Mouse (Mus musculus): ENCODE results near the gene Ric1. TPM values are rescaled to one million over a fixed set of nuclear protein-coding genes. Genes with fewer than 3 reads are reported as not detected.

Ric1 gene
- total and polyA plus RNA-seq, 3 experiments, result 41.0 to 77.2 (median 54.2) TPM

GRCm38 (mm10) chr19:29612102-29612501, 90.0 kb downstream of the Ric1 start (continued):
- no peak for TF ChIP-seq NELFE (IDR thresholded peaks at IDR 0.05; ENCODE audit: low read depth, low read length)
- TF ChIP-seq POLR2A (IDR thresholded peaks at IDR 0.05; ENCODE audit: control insufficient read depth in 1 of 2, insufficient read depth in 1 of 2, low read depth in 1 of 2, low read length in 2 of 2, poor library complexity in 1 of 2), result 0 out of 4 replicates have a peak, but pooled peaks of 1 of the 2 experiments have one; percentile 21
- no peak for TF ChIP-seq POLR2AphosphoS2 (IDR thresholded peaks at IDR 0.05; ENCODE audit: low read length)
- no peak for TF ChIP-seq POLR2AphosphoS5 (IDR thresholded peaks at IDR 0.05; ENCODE audit: borderline replicate concordance, low read depth, low read length)
- no peak; the same call in 1 of the 2 replicates for TF ChIP-seq SIN3A (IDR thresholded peaks at IDR 0.05; ENCODE audit: low read length)
- TF ChIP-seq NRF1 (IDR thresholded peaks at IDR 0.05; ENCODE audit: insufficient read depth, low read depth, low read length, poor library complexity, severe bottlenecking), result no peak
- no peak for TF ChIP-seq USF1 (IDR thresholded peaks at IDR 0.05; ENCODE audit: low read depth, low read length)
- TF ChIP-seq TAL1 (IDR thresholded peaks at IDR 0.05; ENCODE audit: low read length), result no peak
- no peak for TF ChIP-seq RAD21 (IDR thresholded peaks at IDR 0.05; ENCODE audit: low read depth, low read length)
- peak; percentile 83; the same call in 1 of the 2 replicates for TF ChIP-seq MYC (IDR thresholded peaks at IDR 0.05; ENCODE audit: low read depth, low read length)
- TF ChIP-seq ELF1 (IDR thresholded peaks at IDR 0.05; ENCODE audit: low read depth, low read length), result no peak
- TF ChIP-seq SMC3 (IDR thresholded peaks at IDR 0.05; ENCODE audit: low read depth, low read length), result no peak
- peak; percentile 93 for TF ChIP-seq MXI1 (IDR thresholded peaks at IDR 0.05; ENCODE audit: low read depth, low read length)
- no peak for TF ChIP-seq TCF12 (IDR thresholded peaks at IDR 0.05; ENCODE audit: low read depth, low read length)
- no peak for TF ChIP-seq GATA1 (IDR thresholded peaks at IDR 0.05; ENCODE audit: low read depth, low read length)
- no peak for TF ChIP-seq CHD1 (IDR thresholded peaks at IDR 0.05; ENCODE audit: low read depth, low read length)
- TF ChIP-seq RCOR1 (IDR thresholded peaks at IDR 0.05; ENCODE audit: low read depth, low read length), result no peak

- Histone ChIP-seq H3K36me3 (ENCODE audit: control insufficient read depth in 1 of 2, insufficient read depth in 2 of 2, low read length in 2 of 2) (peaks cover 18 to 41% of the 10 kb centered on the region in 2 experiments), H3K27ac (ENCODE audit: control insufficient read depth, low read depth, low read length) (no peak overlapping the region), H3K79me2 (ENCODE audit: control insufficient read depth, insufficient read depth, low read length, poor library complexity) (peaks cover 3% of the 10 kb centered on the region), H3K4me1 (ENCODE audit: control insufficient read depth in 1 of 2, insufficient read depth in 2 of 2, low read length in 2 of 2) (peaks cover 2 to 13% of the 10 kb centered on the region in 2 experiments; a peak in 3 of 4 replicates), H3K9ac (ENCODE audit: control insufficient read depth, low read depth, low read length, poor library complexity, severe bottlenecking) (no peak overlapping the region), H3K9me3 (replicated peaks; ENCODE audit: insufficient read depth, low read length) (no peaks in the 10 kb centered on the region), H3K27me3 (ENCODE audit: control insufficient read depth in 1 of 2, insufficient read depth in 2 of 2, low read length in 2 of 2) (no peaks in the 10 kb centered on the region), H3K4me3 (ENCODE audit: control insufficient read depth in 1 of 2, insufficient read depth in 1 of 2, low read depth in 2 of 2, low read length in 2 of 2) (no peak overlapping the region)
- DNase-seq (ENCODE audit: low read depth, low spot score), result peak; percentile 88
- peak; percentile 96 for TF ChIP-seq JUND (IDR thresholded peaks at IDR 0.05; ENCODE audit: low read depth, low read length)
- no peak for TF ChIP-seq ZMIZ1 (IDR thresholded peaks at IDR 0.05; ENCODE audit: low read depth, low read length)
- TF ChIP-seq TBP (IDR thresholded peaks at IDR 0.05; ENCODE audit: low read depth, low read length), result no peak
- TF ChIP-seq MEF2A (IDR thresholded peaks at IDR 0.05; ENCODE audit: extremely low read depth, insufficient replicate concordance, low read depth, low read length, poor library complexity, severe bottlenecking), result no peak
- TF ChIP-seq MAX (IDR thresholded peaks at IDR 0.05; ENCODE audit: low read length), result no peak
- no peak for TF ChIP-seq GABPA (IDR thresholded peaks at IDR 0.05; ENCODE audit: low read depth, low read length)
- TF ChIP-seq SIN3A (IDR thresholded peaks at IDR 0.05; ENCODE audit: low read length), result peak; percentile 49; the same call in 1 of the 2 replicates
- no peak for TF ChIP-seq CTCF (IDR thresholded peaks at IDR 0.05 in 2 of 3, conservative IDR thresholded peaks at IDR 0.05 in 1 of 3; ENCODE audit: control insufficient read depth in 1 of 3, insufficient read depth in 1 of 3, low read depth in 2 of 3, low read length in 3 of 3, poor library complexity in 1 of 3, severe bottlenecking in 1 of 3)
- TF ChIP-seq UBTF (IDR thresholded peaks at IDR 0.05; ENCODE audit: borderline replicate concordance, insufficient read depth, low read depth, low read length), result no peak
- no peak for TF ChIP-seq MXI1 (IDR thresholded peaks at IDR 0.05; ENCODE audit: low read depth, low read length)
- TF ChIP-seq MYC (IDR thresholded peaks at IDR 0.05; ENCODE audit: low read depth, low read length), result no peak
- no peak for TF ChIP-seq E2F4 (IDR thresholded peaks at IDR 0.05; ENCODE audit: borderline replicate concordance, low read depth, low read length)
- TF ChIP-seq RCOR1 (IDR thresholded peaks at IDR 0.05; ENCODE audit: low read depth, low read length), result peak; percentile 82
- no peak for TF ChIP-seq KAT2A (conservative IDR thresholded peaks at IDR 0.05; ENCODE audit: low read depth, low read length)
- TF ChIP-seq POLR2A (IDR thresholded peaks at IDR 0.05; ENCODE audit: control insufficient read depth in 1 of 2, insufficient read depth in 1 of 2, low read depth in 1 of 2, low read length in 2 of 2, poor library complexity in 1 of 2), result 0 out of 4 replicates have a peak, but pooled peaks of 1 of the 2 experiments have one; percentile 5
- TF ChIP-seq ETS1 (IDR thresholded peaks at IDR 0.05; ENCODE audit: low read depth, low read length), result peak; percentile 53; the same call in 1 of the 2 replicates
- peak; percentile 59 to 64 for TF ChIP-seq EP300 (IDR thresholded peaks at IDR 0.05; ENCODE audit: low read depth in 1 of 2, low read length in 2 of 2)
- TF ChIP-seq NRF1 (IDR thresholded peaks at IDR 0.05; ENCODE audit: insufficient read depth, low read depth, low read length, poor library complexity, severe bottlenecking), result no peak
- TF ChIP-seq GATA1 (IDR thresholded peaks at IDR 0.05; ENCODE audit: low read depth, low read length), result peak; percentile 73
- TF ChIP-seq ELF1 (IDR thresholded peaks at IDR 0.05; ENCODE audit: low read depth, low read length), result peak; percentile 79
- no peak for TF ChIP-seq POLR2AphosphoS2 (IDR thresholded peaks at IDR 0.05; ENCODE audit: low read length)
- TF ChIP-seq MAFK (IDR thresholded peaks at IDR 0.05; ENCODE audit: borderline replicate concordance, low read depth, low read length), result no peak
- no peak for TF ChIP-seq BHLHE40 (IDR thresholded peaks at IDR 0.05; ENCODE audit: borderline replicate concordance, low read depth, low read length)
- TF ChIP-seq CHD1 (IDR thresholded peaks at IDR 0.05; ENCODE audit: low read depth, low read length), result no peak
- no peak for TF ChIP-seq SMC3 (IDR thresholded peaks at IDR 0.05; ENCODE audit: low read depth, low read length)
- no peak for TF ChIP-seq ZC3H11A (IDR thresholded peaks at IDR 0.05; ENCODE audit: low read depth, low read length)
- no peak for TF ChIP-seq POLR2AphosphoS5 (IDR thresholded peaks at IDR 0.05; ENCODE audit: borderline replicate concordance, low read depth, low read length)
Observed at GRCm38 (mm10) chr19:29641055-29641454, 119.0 kb downstream of the Ric1 start.

Data from MEL (cell line).